Mouse (Mus musculus): ENCODE data around the gene Abcg4. TPM values are rescaled to one million over a fixed set of nuclear protein-coding genes. Genes with fewer than 3 reads are reported as not detected.

Gene Abcg4
- polyA plus RNA-seq, 1 experiment: 12.3 TPM

- no peak overlapping the region for H3K27ac ChIP-seq (ENCODE audit: insufficient read depth, low read length)
- H3K27me3 ChIP-seq (ENCODE audit: control insufficient read depth, insufficient read depth, low read length): peaks cover 23% of the 10 kb centered on the region
- no peak for TF ChIP-seq CTCF (IDR thresholded peaks at IDR 0.05; ENCODE audit: extremely low read depth, insufficient read depth, insufficient read length, insufficient replicate concordance)
- no peak for TF ChIP-seq POLR2A (IDR thresholded peaks at IDR 0.05; ENCODE audit: low read depth, low read length)
- H3K36me3 ChIP-seq (ENCODE audit: control insufficient read depth, insufficient read depth, low read length): peaks cover 3% of the 10 kb centered on the region; the same call in 1 of the 2 replicates
- H3K4me3 ChIP-seq (ENCODE audit: extremely low read depth, insufficient read depth, insufficient read length): no peak overlapping the region; the same call in 1 of the 2 replicates
- no peak for DNase-seq (ENCODE audit: low read depth in 1 of 2, low spot score in 2 of 2)
- 20% methylated on average over 6 of the region's 6 CpGs for WGBS
- H3K4me1 ChIP-seq (ENCODE audit: control insufficient read depth, insufficient read depth, insufficient read length): peaks cover 15% of the 10 kb centered on the region
Observed at GRCm38 (mm10) chr9:44286256-44286850, 2.1 kb downstream of the Abcg4 start.

DNA sequence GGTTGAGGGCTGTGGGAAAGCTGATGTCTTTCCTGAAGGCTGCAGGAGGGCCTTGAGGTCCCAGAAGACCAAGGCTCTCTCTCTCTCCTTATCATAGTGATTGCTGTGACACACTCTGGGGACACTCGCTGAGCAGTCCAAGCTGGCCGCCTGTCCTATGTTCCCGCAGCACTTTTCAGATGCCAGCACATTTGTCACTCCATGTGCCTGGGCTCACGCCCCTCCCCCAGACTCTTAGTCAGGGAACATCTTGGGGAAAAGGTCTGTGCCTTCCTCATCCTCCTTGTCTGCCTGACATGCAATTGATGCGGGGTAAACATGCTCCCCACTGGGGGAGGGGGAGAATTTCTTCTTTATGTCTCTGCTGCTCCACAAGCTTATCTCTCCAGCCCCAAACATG lies 5.2 kb downstream of the Abcg4 start:
- Histone ChIP-seq H3K27me3 (ENCODE audit: control insufficient read depth, insufficient read depth, low read length) (peaks cover 12% of the 10 kb centered on the region), H3K27ac (ENCODE audit: insufficient read depth, low read length) (no peak overlapping the region), H3K36me3 (ENCODE audit: control insufficient read depth, insufficient read depth, low read length) (no peaks in the 10 kb centered on the region), H3K4me3 (ENCODE audit: extremely low read depth, insufficient read depth, insufficient read length) (no peak overlapping the region), H3K4me1 (ENCODE audit: control insufficient read depth, insufficient read depth, insufficient read length) (peaks cover 11% of the 10 kb centered on the region)
- no peak for DNase-seq (ENCODE audit: low read depth in 1 of 2, low spot score in 2 of 2)
- TF ChIP-seq CTCF (IDR thresholded peaks at IDR 0.05; ENCODE audit: extremely low read depth, insufficient read depth, insufficient read length, insufficient replicate concordance): no peak
- no peak for TF ChIP-seq POLR2A (IDR thresholded peaks at IDR 0.05; ENCODE audit: low read depth, low read length)
- WGBS: 82% methylated on average over 5 of the region's 5 CpGs

DNA sequence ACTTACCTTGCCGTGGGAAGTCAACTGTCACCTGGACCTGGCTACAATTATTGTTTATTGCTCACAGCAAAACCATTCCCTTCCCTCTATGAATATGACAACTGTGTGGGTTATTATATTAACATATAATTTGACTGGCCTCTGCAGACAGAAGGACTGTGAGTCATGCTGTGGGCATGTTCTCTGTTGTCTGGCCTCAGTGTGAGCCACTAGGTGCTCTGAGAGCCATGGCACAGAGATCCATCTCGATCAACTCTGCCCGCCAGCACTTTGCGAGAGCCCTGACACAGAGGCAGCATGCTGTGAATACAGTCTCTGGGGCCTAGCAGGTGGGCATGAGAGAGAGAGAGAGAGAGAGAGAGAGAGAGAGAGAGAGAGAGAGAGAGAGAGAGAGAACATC lies 18.4 kb downstream of the Abcg4 start:
- H3K27ac ChIP-seq (ENCODE audit: insufficient read depth, low read length): no peak overlapping the region
- H3K27me3 ChIP-seq (ENCODE audit: control insufficient read depth, insufficient read depth, low read length): no peaks in the 10 kb centered on the region
- peaks cover 7% of the 10 kb centered on the region for H3K4me1 ChIP-seq (ENCODE audit: control insufficient read depth, insufficient read depth, insufficient read length)
- no peak overlapping the region for H3K4me3 ChIP-seq (ENCODE audit: extremely low read depth, insufficient read depth, insufficient read length)
- no peak for DNase-seq (ENCODE audit: low read depth in 1 of 2, low spot score in 2 of 2)
- 90% methylated on average over 4 of the region's 4 CpGs for WGBS
- no peaks in the 10 kb centered on the region for H3K36me3 ChIP-seq (ENCODE audit: control insufficient read depth, insufficient read depth, low read length)
- no peak for TF ChIP-seq CTCF (IDR thresholded peaks at IDR 0.05; ENCODE audit: extremely low read depth, insufficient read depth, insufficient read length, insufficient replicate concordance)
- TF ChIP-seq POLR2A (IDR thresholded peaks at IDR 0.05; ENCODE audit: low read depth, low read length): no peak

DNA sequence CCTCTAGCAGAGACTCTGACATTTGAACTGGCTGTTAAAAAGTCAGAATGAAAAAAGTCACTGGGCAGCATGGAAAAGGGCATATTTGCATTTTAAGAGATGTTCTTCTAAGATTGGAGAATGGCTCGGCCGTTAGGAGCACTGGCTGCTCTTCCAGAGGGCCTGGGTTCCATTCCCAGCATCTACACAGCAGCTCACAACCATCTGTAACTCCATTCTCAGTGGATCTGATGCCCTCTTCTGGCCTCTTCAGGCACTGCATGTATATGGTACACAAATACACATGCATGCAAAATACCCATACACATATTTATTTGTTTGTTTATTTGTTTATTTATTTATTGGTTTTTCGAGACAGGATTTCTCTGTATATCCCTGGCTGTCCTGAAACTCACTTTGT lies 19.3 kb downstream of the Abcg4 start:
- no peak overlapping the region for H3K27ac ChIP-seq (ENCODE audit: insufficient read depth, low read length)
- H3K4me3 ChIP-seq (ENCODE audit: extremely low read depth, insufficient read depth, insufficient read length): no peak overlapping the region
- WGBS: 79% methylated on average over 3 of the region's 3 CpGs
- no peaks in the 10 kb centered on the region for H3K27me3 ChIP-seq (ENCODE audit: control insufficient read depth, insufficient read depth, low read length)
- DNase-seq (ENCODE audit: low read depth in 1 of 2, low spot score in 2 of 2): peak in 1 of 2 experiments; percentile 38
- no peaks in the 10 kb centered on the region for H3K36me3 ChIP-seq (ENCODE audit: control insufficient read depth, insufficient read depth, low read length)
- H3K4me1 ChIP-seq (ENCODE audit: control insufficient read depth, insufficient read depth, insufficient read length): peaks cover 7% of the 10 kb centered on the region
- peak; percentile 22; the same call in 1 of the 2 replicates for TF ChIP-seq CTCF (IDR thresholded peaks at IDR 0.05; ENCODE audit: extremely low read depth, insufficient read depth, insufficient read length, insufficient replicate concordance)
- TF ChIP-seq POLR2A (IDR thresholded peaks at IDR 0.05; ENCODE audit: low read depth, low read length): no peak

GRCm38 (mm10) chr9:44268432-44268831 lies 20.0 kb downstream of the Abcg4 start, which contains the start of gene Nlrx1:
Gene Nlrx1, minus strand, starts transcription at chr9:44268599.
- Histone ChIP-seq H3K4me3 (ENCODE audit: extremely low read depth, insufficient read depth, insufficient read length) (peak within 1 kb of the TSS; percentile 71), H3K4me1 (ENCODE audit: control insufficient read depth, insufficient read depth, insufficient read length) (peaks cover 7% of the 10 kb centered on the region), H3K27ac (ENCODE audit: insufficient read depth, low read length) (peak within 1 kb of the TSS; percentile 84), H3K36me3 (ENCODE audit: control insufficient read depth, insufficient read depth, low read length) (no peaks in the 10 kb centered on the region), H3K27me3 (ENCODE audit: control insufficient read depth, insufficient read depth, low read length) (no peaks in the 10 kb centered on the region)
- WGBS: 11% methylated on average over 6 of the region's 6 CpGs
- TF ChIP-seq POLR2A (IDR thresholded peaks at IDR 0.05; ENCODE audit: low read depth, low read length) (no peak), CTCF (IDR thresholded peaks at IDR 0.05; ENCODE audit: extremely low read depth, insufficient read depth, insufficient read length, insufficient replicate concordance) (no peak)
- DNase-seq (ENCODE audit: low read depth in 1 of 2, low spot score in 2 of 2): peak in 1 of 2 experiments; percentile 28

- Histone ChIP-seq H3K36me3 (ENCODE audit: control insufficient read depth, insufficient read depth, low read length) (no peaks in the 10 kb centered on the region), H3K4me1 (ENCODE audit: control insufficient read depth, insufficient read depth, insufficient read length) (peaks cover 7% of the 10 kb centered on the region), H3K27me3 (ENCODE audit: control insufficient read depth, insufficient read depth, low read length) (no peaks in the 10 kb centered on the region), H3K4me3 (ENCODE audit: extremely low read depth, insufficient read depth, insufficient read length) (peak overlapping the region; percentile 71), H3K27ac (ENCODE audit: insufficient read depth, low read length) (peak overlapping the region; percentile 84)
- WGBS: 2% methylated on average over 28 of the region's 28 CpGs
- TF ChIP-seq CTCF (IDR thresholded peaks at IDR 0.05; ENCODE audit: extremely low read depth, insufficient read depth, insufficient read length, insufficient replicate concordance) (peak; percentile 75; the same call in 1 of the 2 replicates), POLR2A (IDR thresholded peaks at IDR 0.05; ENCODE audit: low read depth, low read length) (no peak)
- DNase-seq (ENCODE audit: low read depth in 1 of 2, low spot score in 2 of 2): peak; percentile 66 to 75
Observed at GRCm38 (mm10) chr9:44268027-44268360, 20.4 kb downstream of the Abcg4 start.

- no peak for DNase-seq (ENCODE audit: low read depth in 1 of 2, low spot score in 2 of 2)
- peak overlapping the region; percentile 71 for H3K4me3 ChIP-seq (ENCODE audit: extremely low read depth, insufficient read depth, insufficient read length)
- no peak for TF ChIP-seq POLR2A (IDR thresholded peaks at IDR 0.05; ENCODE audit: low read depth, low read length)
- TF ChIP-seq CTCF (IDR thresholded peaks at IDR 0.05; ENCODE audit: extremely low read depth, insufficient read depth, insufficient read length, insufficient replicate concordance): no peak
- H3K27me3 ChIP-seq (ENCODE audit: control insufficient read depth, insufficient read depth, low read length): no peaks in the 10 kb centered on the region
- no peaks in the 10 kb centered on the region for H3K36me3 ChIP-seq (ENCODE audit: control insufficient read depth, insufficient read depth, low read length)
- WGBS: 17% methylated on average over 23 of the region's 23 CpGs
- H3K27ac ChIP-seq (ENCODE audit: insufficient read depth, low read length): peak overlapping the region; percentile 84
- peaks cover 7% of the 10 kb centered on the region for H3K4me1 ChIP-seq (ENCODE audit: control insufficient read depth, insufficient read depth, insufficient read length)
Observed at GRCm38 (mm10) chr9:44267319-44268026, 20.9 kb downstream of the Abcg4 start.
